Mouse (Mus musculus) kidney, postnatal 0 days (tissue): ENCODE measurements around the gene Kif23. TPM values are rescaled to one million over a fixed set of nuclear protein-coding genes. Genes with fewer than 3 reads are reported as not detected.

ENCODE experiments used
- ATAC-seq: fragments of 200-750 bp; cut with Nextera tagmentation; replicated peaks from 2 replicates; pipeline ENCODE4 v1.8.0; 2017; ENCODE audit warnings: low read depth, moderate number of reproducible peaks, moderate TSS enrichment, moderate library complexity; ENCODE audit not compliant: low FRiP score
- DNase-seq: peaks from one replicate; pipeline ENCODE4 v3.0.0-alpha.2; 2016; ENCODE audit warnings: low spot score
- H3K27ac ChIP-seq: fragments of 300-500 bp; sonication (generic); 2 replicates; pipeline ENCODE4 v1.5.1; 2014; ENCODE audit warnings: mild to moderate bottlenecking
- H3K27me3 ChIP-seq: fragments of 300-500 bp; sonication (generic); 2 replicates; pipeline ENCODE4 v1.6.1; 2014; ENCODE audit warnings: low read length, mixed read lengths; ENCODE audit not compliant: insufficient read depth
- H3K36me3 ChIP-seq: fragments of 300-500 bp; sonication (generic); 2 replicates; pipeline ENCODE4 v1.6.1; 2014; ENCODE audit warnings: low read length, mixed read lengths; ENCODE audit not compliant: insufficient read depth
- H3K4me1 ChIP-seq: fragments of 300-500 bp; sonication (generic); replicated peaks from 2 replicates; pipeline ENCODE4 v1.6.1; 2014; ENCODE audit warnings: antibody characterized with exemption, low read length, mixed read lengths; ENCODE audit not compliant: insufficient read depth
- H3K4me2 ChIP-seq: fragments of 300-500 bp; sonication (generic); 2 replicates; pipeline ENCODE4 v1.6.1; 2014; ENCODE audit warnings: mild to moderate bottlenecking, low read length, moderate library complexity, mixed read lengths
- H3K4me3 ChIP-seq: fragments of 300-500 bp; sonication (generic); replicated peaks from 2 replicates; pipeline ENCODE4 v1.5.1; 2014; ENCODE audit warnings: low read depth, low read length
- H3K9ac ChIP-seq: fragments of 300-500 bp; sonication (generic); 2 replicates; pipeline ENCODE4 v1.6.1; 2014; ENCODE audit warnings: low read depth, low read length
- H3K9me3 ChIP-seq: fragments of 300-500 bp; sonication (generic); replicated peaks from 2 replicates; pipeline ENCODE4 v1.6.1; 2016; ENCODE audit warnings: low read length, inconsistent platforms, mixed read lengths
- CTCF ChIP-seq: IDR thresholded peaks from 2 replicates; pipeline ENCODE4 v1.5.1; 2016; ENCODE audit warnings: antibody characterized with exemption, low read depth, mild to moderate bottlenecking, moderate library complexity
- WGBS: fragments of 180-500 bp; shearing (Covaris S2); extraction: QIAGEN DNeasy Blood & Tissue Kit; methylation state at CpG from one replicate; pipeline ENCODE4 v1.1.7; 2014; 5-methylcytosine and 5-hydroxymethylcytosine counted together
- polyA plus RNA-seq: library from polyadenylated mRNA; unstranded; fragments of >200 nt; fragmentation: Nextera tagmentation; extraction: Ambion mirVana; gene quantifications from 2 replicates; pipeline ENCODE4 v1.2.1, GENCODE M21; 2015

The Kif23 gene
- polyA plus RNA-seq, 1 experiment from 2014 or later: 40.1 TPM

GRCm38 (mm10) chr9:61925086-61925660, 21.4 kb downstream of the Kif23 start:
- Histone ChIP-seq H3K4me2 (no peak overlapping the region), H3K4me3 (no peak overlapping the region), H3K27ac (no peak overlapping the region), H3K9me3 (no peaks in the 10 kb centered on the region), H3K27me3 (no peaks in the 10 kb centered on the region), H3K4me1 (no peaks in the 10 kb centered on the region), H3K9ac (no peak overlapping the region), H3K36me3 (peaks cover 41% of the 10 kb centered on the region)
- ATAC-seq (no peak), DNase-seq (no peak)
- 91% methylated on average over 10 of the region's 10 CpGs for WGBS
- TF ChIP-seq CTCF: no peak

DNA sequence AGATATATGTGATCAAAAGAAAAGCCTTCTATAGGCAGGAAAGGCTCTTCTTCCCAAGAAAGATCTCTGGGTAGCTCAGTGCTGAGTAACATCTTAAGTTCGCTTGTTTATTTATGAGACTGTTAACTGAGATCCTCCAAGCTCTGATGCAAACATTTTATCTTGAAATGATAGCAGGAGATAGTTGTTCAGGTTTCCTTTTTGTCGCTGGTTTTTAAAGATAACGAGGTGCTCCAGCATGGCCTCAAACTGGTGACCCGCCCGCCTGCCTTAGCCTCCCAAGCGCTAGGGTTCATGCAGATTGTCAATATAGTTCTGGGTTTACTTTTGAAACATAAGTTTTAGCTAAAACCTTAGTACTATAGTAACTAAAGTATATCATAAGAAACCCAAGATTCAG, 26.2 kb downstream of the Kif23 start:
- H3K36me3 ChIP-seq: peaks cover 18% of the 10 kb centered on the region; the same call in 1 of the 2 replicates
- H3K9me3 ChIP-seq: no peaks in the 10 kb centered on the region
- H3K4me2 ChIP-seq: no peak overlapping the region
- ATAC-seq: no peak
- no peak for TF ChIP-seq CTCF
- no peak for DNase-seq
- 95% methylated on average over 6 of the region's 6 CpGs for WGBS
- no peak overlapping the region for H3K4me3 ChIP-seq
- H3K9ac ChIP-seq: no peak overlapping the region
- no peak overlapping the region for H3K27ac ChIP-seq
- H3K27me3 ChIP-seq: no peaks in the 10 kb centered on the region
- H3K4me1 ChIP-seq: no peaks in the 10 kb centered on the region

DNA sequence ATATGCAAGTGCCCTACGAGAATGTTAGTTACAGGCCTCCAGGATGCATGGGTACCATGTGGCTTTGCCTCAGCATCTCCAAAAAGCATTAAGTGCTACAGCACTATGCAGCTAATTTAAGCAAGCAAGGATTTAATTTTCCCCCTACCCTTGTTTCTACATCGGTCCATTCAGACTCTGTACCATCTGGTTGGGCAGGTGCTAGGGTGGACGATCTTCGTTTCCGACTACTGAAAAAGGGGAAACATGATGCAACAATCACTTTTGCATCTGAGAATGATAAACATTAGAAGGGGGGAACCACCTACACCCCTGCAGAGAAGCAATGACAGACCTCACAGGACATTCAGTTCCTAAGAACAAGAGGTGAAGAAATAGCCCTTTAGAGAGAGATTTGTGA, 27.1 kb downstream of the Kif23 start:
- Histone ChIP-seq H3K9me3 (no peaks in the 10 kb centered on the region), H3K27me3 (no peaks in the 10 kb centered on the region), H3K36me3 (peaks cover 11% of the 10 kb centered on the region; the same call in 1 of the 2 replicates), H3K4me2 (no peak overlapping the region), H3K4me3 (no peak overlapping the region), H3K4me1 (no peaks in the 10 kb centered on the region), H3K27ac (no peak overlapping the region), H3K9ac (no peak overlapping the region)
- 90% methylated on average over 5 of the region's 5 CpGs for WGBS
- TF ChIP-seq CTCF: no peak
- DNase-seq (no peak), ATAC-seq (no peak)

- Histone ChIP-seq H3K4me2 (no peak overlapping the region), H3K4me1 (0 out of 2 replicates have a peak, but pooled peaks cover 8% of the 10 kb centered on the region), H3K36me3 (peaks cover 12% of the 10 kb centered on the region), H3K9me3 (no peaks in the 10 kb centered on the region), H3K9ac (no peak overlapping the region), H3K4me3 (no peak overlapping the region), H3K27ac (no peak overlapping the region), H3K27me3 (no peaks in the 10 kb centered on the region)
- WGBS: 89% methylated on average over 6 of the region's 6 CpGs
- ATAC-seq (no peak), DNase-seq (no peak)
- TF ChIP-seq CTCF: no peak
Observed at GRCm38 (mm10) chr9:61917436-61917835, 29.1 kb downstream of the Kif23 start.

DNA sequence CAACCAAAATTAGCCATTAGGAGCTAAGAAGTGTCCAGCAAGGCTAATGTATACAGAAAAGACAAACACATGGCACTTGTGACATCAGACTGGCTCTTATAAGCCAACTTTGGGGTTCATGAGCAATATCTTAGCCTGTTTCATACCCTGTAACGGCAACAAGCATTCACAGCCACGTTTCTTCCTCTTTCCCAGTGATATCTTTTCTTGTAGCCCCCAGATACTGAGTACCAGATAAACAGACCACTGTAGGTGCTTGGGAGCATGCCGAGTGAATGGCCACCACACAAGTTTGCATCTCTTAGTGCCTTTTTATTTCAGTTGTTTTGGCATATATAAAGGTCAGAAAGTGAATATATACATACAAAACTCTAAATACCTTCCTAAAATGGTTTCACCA, 29.6 kb downstream of the Kif23 start:
- Histone ChIP-seq H3K36me3 (peaks cover 16% of the 10 kb centered on the region), H3K9me3 (no peaks in the 10 kb centered on the region), H3K9ac (no peak overlapping the region), H3K27me3 (no peaks in the 10 kb centered on the region), H3K27ac (no peak overlapping the region), H3K4me2 (no peak overlapping the region), H3K4me1 (0 out of 2 replicates have a peak, but pooled peaks cover 12% of the 10 kb centered on the region), H3K4me3 (no peak overlapping the region)
- no peak for TF ChIP-seq CTCF
- DNase-seq (no peak), ATAC-seq (no peak)
- WGBS: 91% methylated on average over 3 of the region's 3 CpGs

DNA sequence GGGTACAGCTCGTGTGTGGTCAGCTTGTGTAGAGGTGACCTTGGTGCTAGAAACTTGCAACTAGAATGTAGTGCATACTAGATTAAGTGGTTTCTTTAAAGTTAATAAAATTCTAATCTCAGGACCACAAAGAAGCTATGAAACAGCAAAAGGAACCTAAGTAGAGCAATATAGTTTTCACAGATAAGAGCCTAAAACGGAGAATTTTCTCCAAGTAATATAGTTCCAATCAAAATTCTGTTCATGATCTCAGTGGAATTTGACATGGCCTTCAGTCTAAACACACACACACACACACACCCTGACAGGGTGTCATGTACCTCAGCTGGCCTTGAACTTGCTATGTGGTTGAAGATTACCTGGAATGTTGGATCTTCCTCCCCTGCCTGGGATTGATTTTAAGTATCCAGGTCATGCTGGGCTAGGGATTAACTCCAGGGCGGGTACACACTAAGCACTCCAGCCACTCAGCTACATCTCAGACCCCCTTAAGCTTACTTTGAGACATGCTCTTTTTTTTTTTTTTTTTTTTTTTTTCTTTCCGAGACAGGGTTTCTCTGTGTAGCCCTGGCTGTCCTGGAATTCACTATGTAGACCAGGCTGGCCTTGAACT, 31.1 kb downstream of the Kif23 start:
- H3K27me3 ChIP-seq: no peaks in the 10 kb centered on the region
- ATAC-seq: no peak
- WGBS: 53% methylated on average over 4 of the region's 4 CpGs
- H3K4me3 ChIP-seq: 0 out of 2 replicates have a peak overlapping the region, but pooled peaks have one; percentile 70
- peaks cover 21% of the 10 kb centered on the region for H3K36me3 ChIP-seq
- H3K9ac ChIP-seq: no peak overlapping the region
- no peak for DNase-seq
- H3K9me3 ChIP-seq: no peaks in the 10 kb centered on the region
- TF ChIP-seq CTCF: no peak
- H3K4me2 ChIP-seq: peak overlapping the region; percentile 89; the same call in 1 of the 2 replicates
- H3K4me1 ChIP-seq: 0 out of 2 replicates have a peak, but pooled peaks cover 13% of the 10 kb centered on the region
- H3K27ac ChIP-seq: peak overlapping the region; percentile 94
